Mouse (Mus musculus) stomach, postnatal 0 days (tissue): ENCODE data around the gene Tas2r134. TPM values are rescaled to one million over a fixed set of nuclear protein-coding genes. Genes with fewer than 3 reads are reported as not detected.

ENCODE experiments used
- ATAC-seq: fragments of 200-750 bp; cut with Nextera tagmentation; 2 replicates; pipeline ENCODE4 v1.8.0; 2017; ENCODE audit not compliant: low FRiP score, low TSS enrichment
- DNase-seq: peaks from one replicate; pipeline ENCODE4 v3.0.0-alpha.2; 2016; ENCODE audit warnings: low spot score
- H3K27ac ChIP-seq: fragments of 300-500 bp; sonication (generic); replicated peaks from 2 replicates; pipeline ENCODE4 v1.5.1; 2014; ENCODE audit warnings: mild to moderate bottlenecking, control low read depth
- H3K27me3 ChIP-seq: fragments of 300-500 bp; sonication (generic); 2 replicates; pipeline ENCODE4 v1.6.1; 2014; ENCODE audit warnings: low read length; ENCODE audit not compliant: control insufficient read depth, insufficient read depth
- H3K36me3 ChIP-seq: fragments of 300-500 bp; sonication (generic); 2 replicates; pipeline ENCODE4 v1.6.1; 2014; ENCODE audit warnings: low read length, mixed read lengths; ENCODE audit not compliant: control insufficient read depth, insufficient read depth
- H3K4me1 ChIP-seq: fragments of 300-500 bp; sonication (generic); replicated peaks from 2 replicates; pipeline ENCODE4 v1.6.1; 2014; ENCODE audit warnings: antibody characterized with exemption; ENCODE audit not compliant: control insufficient read depth, insufficient read depth
- H3K4me2 ChIP-seq: fragments of 300-500 bp; sonication (generic); replicated peaks from 2 replicates; pipeline ENCODE4 v1.6.1; 2014; ENCODE audit warnings: low read depth, mild to moderate bottlenecking, control low read depth, moderate library complexity
- H3K4me3 ChIP-seq: fragments of 300-500 bp; sonication (generic); 2 replicates; pipeline ENCODE4 v1.5.1; 2014; ENCODE audit warnings: low read depth, low read length, control low read depth
- H3K9ac ChIP-seq: fragments of 300-500 bp; sonication (generic); 2 replicates; pipeline ENCODE4 v1.6.1; 2014; ENCODE audit warnings: mild to moderate bottlenecking, low read length, control low read depth, mixed read lengths
- H3K9me3 ChIP-seq: fragments of 300-500 bp; sonication (generic); 2 replicates; pipeline ENCODE4 v1.6.1; 2016; ENCODE audit warnings: low read length; ENCODE audit not compliant: control insufficient read depth
- CTCF ChIP-seq: IDR thresholded peaks from 2 replicates; pipeline ENCODE4 v1.5.1; 2016; ENCODE audit warnings: antibody characterized with exemption, low read depth, mild to moderate bottlenecking, moderate library complexity
- EP300 ChIP-seq: optimal IDR thresholded peaks from 2 replicates; pipeline ENCODE3; 2016; ENCODE audit warnings: antibody characterized with exemption
- WGBS: fragments of 180-500 bp; shearing (Covaris S2); extraction: QIAGEN DNeasy Blood & Tissue Kit; methylation state at CpG from one replicate; pipeline ENCODE4 v1.1.7; 2014; 5-methylcytosine and 5-hydroxymethylcytosine counted together
- polyA plus RNA-seq: library from polyadenylated mRNA; unstranded; fragments of >200 nt; fragmentation: Nextera tagmentation; extraction: Ambion mirVana; gene quantifications from 2 replicates; pipeline ENCODE4 v1.2.1, GENCODE M21; 2015

Gene Tas2r134
- polyA plus RNA-seq, 1 experiment from 2014 or later: not detected

DNA sequence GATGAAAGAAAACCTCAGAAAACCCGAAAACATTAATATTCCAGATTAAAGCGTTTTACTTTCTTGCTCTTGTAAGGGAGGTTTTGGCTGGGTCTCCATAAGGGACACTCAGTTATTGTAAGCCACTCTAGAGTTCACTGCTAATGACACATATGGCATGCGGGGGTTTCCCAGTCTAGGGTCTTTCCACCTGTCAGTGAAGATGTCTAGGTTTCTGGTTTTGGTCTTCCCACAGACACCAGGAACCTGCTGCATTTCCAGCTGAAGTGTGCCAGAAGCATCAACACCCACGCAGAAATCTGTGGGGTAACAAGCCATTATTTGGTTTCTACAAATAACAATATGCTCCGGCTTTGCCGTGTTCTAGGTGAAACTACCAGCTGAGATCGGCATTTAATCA, 14.3 kb downstream of the Tas2r134 start:
- ATAC-seq: no peak
- WGBS: 85% methylated on average over 7 of the region's 7 CpGs

DNA sequence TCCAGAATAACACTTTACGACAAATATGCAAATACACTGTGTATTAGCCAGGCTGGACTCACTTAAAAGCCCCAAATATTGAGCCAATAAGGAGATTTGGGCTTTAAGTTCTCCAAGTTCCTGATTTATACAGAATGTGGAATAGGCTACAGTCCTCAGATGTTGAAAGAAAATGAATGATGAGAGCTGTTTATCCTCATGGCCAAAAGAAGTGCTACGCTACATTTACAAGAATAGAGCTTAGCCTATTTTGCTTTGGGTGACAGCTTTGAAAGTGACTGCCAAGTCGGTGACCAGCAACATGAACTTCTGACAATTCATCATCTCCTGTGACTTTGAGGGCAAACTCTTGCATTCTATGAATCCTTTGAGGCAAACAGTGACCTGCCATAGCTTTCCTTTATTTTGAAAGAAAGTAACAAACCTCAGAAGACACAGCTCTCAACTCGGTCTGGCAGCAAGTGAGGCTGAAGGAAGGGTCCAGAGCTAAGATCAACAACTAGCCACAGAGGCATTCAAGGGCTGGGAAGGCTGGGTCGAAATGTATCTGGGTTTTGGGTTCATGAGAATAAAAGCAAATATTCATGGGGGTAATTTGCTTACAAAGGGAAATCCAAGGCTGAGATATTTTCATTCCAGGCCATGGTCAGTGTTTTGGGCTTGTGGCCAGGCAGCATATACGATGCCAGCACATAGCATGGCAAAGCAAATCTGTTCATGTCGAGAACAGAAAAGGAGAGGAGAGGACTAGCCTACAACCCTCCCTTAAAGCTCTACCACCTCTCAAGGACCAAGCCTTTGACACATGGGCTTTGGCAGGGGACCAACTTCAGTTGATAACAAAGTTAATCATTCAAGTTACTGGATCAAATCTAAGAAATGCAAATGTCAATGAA, 16.2 kb downstream of the Tas2r134 start:
- no peak overlapping the region for H3K4me2 ChIP-seq
- 40% methylated on average over 7 of the region's 7 CpGs for WGBS
- DNase-seq: peak; percentile 18
- H3K36me3 ChIP-seq: no peaks in the 10 kb centered on the region
- H3K4me3 ChIP-seq: no peak overlapping the region
- no peak overlapping the region for H3K9ac ChIP-seq
- H3K9me3 ChIP-seq: no peaks in the 10 kb centered on the region
- TF ChIP-seq CTCF: no peak
- TF ChIP-seq EP300: no peak
- no peak overlapping the region for H3K27ac ChIP-seq
- ATAC-seq: no peak
- no peaks in the 10 kb centered on the region for H3K27me3 ChIP-seq
- no peaks in the 10 kb centered on the region for H3K4me1 ChIP-seq

More for the DNA sequence above, 14.3 kb downstream of the Tas2r134 start:
- H3K4me1 ChIP-seq: no peaks in the 10 kb centered on the region
- no peak overlapping the region for H3K9ac ChIP-seq
- DNase-seq: no peak
- no peak overlapping the region for H3K4me2 ChIP-seq
- TF ChIP-seq EP300 (no peak), CTCF (no peak)
- H3K4me3 ChIP-seq: no peak overlapping the region
- no peaks in the 10 kb centered on the region for H3K9me3 ChIP-seq
- H3K27me3 ChIP-seq: no peaks in the 10 kb centered on the region
- H3K27ac ChIP-seq: no peak overlapping the region
- no peaks in the 10 kb centered on the region for H3K36me3 ChIP-seq

DNA sequence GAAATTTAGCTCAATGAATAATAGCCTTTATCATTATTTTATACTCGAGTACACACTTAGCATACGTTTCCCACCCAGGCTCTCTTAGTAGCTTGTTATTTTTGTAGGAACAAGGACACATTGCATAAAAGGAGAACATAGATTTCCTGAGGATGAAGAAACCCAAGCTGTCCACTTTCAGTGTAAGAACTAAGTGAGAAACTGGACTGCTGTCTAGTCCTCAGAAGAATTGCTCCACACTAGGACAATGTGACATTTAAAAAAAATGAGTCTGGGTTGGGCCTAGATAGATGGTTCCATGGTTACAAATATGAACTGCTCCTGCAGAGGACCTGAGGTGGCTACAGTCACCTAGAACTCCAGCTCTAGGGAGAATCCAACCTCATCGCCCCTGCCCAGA, 20.7 kb downstream of the Tas2r134 start:
- Histone ChIP-seq H3K4me1 (no peaks in the 10 kb centered on the region), H3K9ac (no peak overlapping the region), H3K27me3 (no peaks in the 10 kb centered on the region), H3K9me3 (no peaks in the 10 kb centered on the region), H3K4me3 (no peak overlapping the region), H3K27ac (no peak overlapping the region), H3K36me3 (no peaks in the 10 kb centered on the region), H3K4me2 (no peak overlapping the region)
- 66% methylated on average over 3 of the region's 3 CpGs for WGBS
- TF ChIP-seq CTCF (no peak), EP300 (no peak)
- no peak for DNase-seq
- no peak for ATAC-seq

DNA sequence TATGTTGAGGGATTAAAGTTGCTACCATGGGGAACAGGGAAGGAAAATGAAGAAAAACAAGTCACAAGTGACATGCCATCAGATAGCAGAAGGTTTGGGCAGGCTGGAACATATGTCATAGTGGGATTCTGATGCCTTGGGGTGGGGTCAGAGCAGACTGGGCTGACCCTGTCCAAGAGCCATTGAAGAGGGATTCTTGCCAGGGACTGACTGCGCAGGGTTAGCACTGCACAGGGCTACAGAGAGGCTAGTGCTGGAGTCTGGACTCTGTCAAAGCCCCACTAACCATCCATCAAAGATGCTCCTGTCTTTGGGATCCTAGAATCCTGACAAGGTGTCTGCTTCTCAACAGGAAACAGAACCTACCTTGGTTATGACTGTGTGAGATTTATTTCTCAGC, 22.6 kb downstream of the Tas2r134 start:
- no peak overlapping the region for H3K27ac ChIP-seq
- TF ChIP-seq CTCF (no peak), EP300 (no peak)
- H3K4me3 ChIP-seq: no peak overlapping the region
- H3K4me1 ChIP-seq: no peaks in the 10 kb centered on the region
- no peaks in the 10 kb centered on the region for H3K36me3 ChIP-seq
- DNase-seq (no peak), ATAC-seq (no peak)
- H3K4me2 ChIP-seq: no peak overlapping the region
- 62% methylated on average over 1 of the region's 1 CpGs for WGBS
- H3K27me3 ChIP-seq: no peaks in the 10 kb centered on the region
- H3K9ac ChIP-seq: no peak overlapping the region
- H3K9me3 ChIP-seq: no peaks in the 10 kb centered on the region

DNA sequence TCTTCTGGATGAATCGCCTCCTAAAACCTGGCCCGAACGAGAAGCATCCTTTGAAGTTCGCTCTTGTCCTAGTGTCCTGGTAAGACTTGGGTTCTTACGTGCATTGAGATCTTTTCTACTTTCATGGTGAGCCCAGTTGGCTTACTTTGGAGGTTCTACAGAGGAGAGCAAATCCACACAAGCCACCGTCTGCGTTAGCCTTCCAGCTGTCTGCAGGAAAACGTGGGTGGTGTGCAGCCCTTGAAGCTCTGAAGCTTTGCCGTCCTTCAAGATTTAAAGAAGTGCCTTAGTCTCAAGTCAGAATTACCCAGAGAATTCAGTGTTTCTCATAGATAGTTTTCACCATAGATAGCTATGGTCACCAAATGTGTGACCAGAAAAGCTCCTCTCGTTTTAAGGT, 24.8 kb downstream of the Tas2r134 start:
- Histone ChIP-seq H3K9ac (no peak overlapping the region), H3K36me3 (no peaks in the 10 kb centered on the region), H3K4me1 (no peaks in the 10 kb centered on the region), H3K4me3 (no peak overlapping the region), H3K27ac (no peak overlapping the region), H3K27me3 (no peaks in the 10 kb centered on the region), H3K9me3 (no peaks in the 10 kb centered on the region), H3K4me2 (no peak overlapping the region)
- WGBS: 92% methylated on average over 10 of the region's 10 CpGs
- ATAC-seq (no peak), DNase-seq (no peak)
- TF ChIP-seq EP300 (no peak), CTCF (no peak)

DNA sequence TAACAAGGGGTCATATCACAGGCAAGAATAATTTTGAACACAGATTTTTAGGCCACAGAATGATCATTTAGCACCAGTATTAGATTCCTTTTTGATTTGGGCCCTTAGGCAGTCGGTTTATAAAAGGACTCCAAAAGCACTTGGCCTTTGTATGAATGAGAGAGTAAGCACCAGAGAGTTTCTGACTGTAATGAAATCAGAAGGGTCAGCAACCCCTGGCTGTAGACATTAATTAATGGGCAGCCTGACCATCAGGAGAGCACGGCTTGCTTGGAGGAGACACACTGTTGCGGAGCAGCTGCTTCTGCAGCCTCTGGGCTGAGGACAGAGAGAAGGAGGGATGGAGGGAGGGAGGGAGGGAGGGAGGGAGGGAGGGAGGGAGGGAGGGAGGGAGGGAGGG, 30.4 kb downstream of the Tas2r134 start:
- ATAC-seq (no peak), DNase-seq (no peak)
- Histone ChIP-seq H3K4me3 (no peak overlapping the region), H3K4me2 (no peak overlapping the region), H3K36me3 (no peaks in the 10 kb centered on the region), H3K4me1 (no peaks in the 10 kb centered on the region), H3K9me3 (no peaks in the 10 kb centered on the region), H3K27ac (no peak overlapping the region), H3K9ac (no peak overlapping the region), H3K27me3 (no peaks in the 10 kb centered on the region)
- TF ChIP-seq CTCF (no peak), EP300 (no peak)
- WGBS: 45% methylated on average over 3 of the region's 3 CpGs
